Mouse (Mus musculus) forebrain, embryonic 16.5 days (tissue): ENCODE measurements around the gene Laptm4a. TPM values are rescaled to one million over a fixed set of nuclear protein-coding genes. Genes with fewer than 3 reads are reported as not detected.

ENCODE experiments used
- ATAC-seq: fragments of 200-750 bp; cut with Nextera tagmentation; 2 replicates; pipeline ENCODE4 v1.8.0; 2017; ENCODE audit warnings: mild to moderate bottlenecking, moderate library complexity
- H3K27ac ChIP-seq: fragments of 300-500 bp; sonication (generic); 2 replicates; pipeline ENCODE4 v1.5.1; 2014; ENCODE audit warnings: low read length, control low read depth
- H3K27me3 ChIP-seq: fragments of 300-500 bp; sonication (generic); replicated peaks from 2 replicates; pipeline ENCODE4 v1.6.1; 2014; ENCODE audit warnings: low read length; ENCODE audit not compliant: control insufficient read depth, insufficient read depth
- H3K36me3 ChIP-seq: fragments of 300-500 bp; sonication (generic); 2 replicates; pipeline ENCODE4 v1.6.1; 2014; ENCODE audit not compliant: control insufficient read depth, insufficient read depth
- H3K4me1 ChIP-seq: fragments of 300-500 bp; sonication (generic); replicated peaks from 2 replicates; pipeline ENCODE4 v1.6.1; 2014; ENCODE audit warnings: low read length; ENCODE audit not compliant: control insufficient read depth, insufficient read depth
- H3K4me2 ChIP-seq: fragments of 300-500 bp; sonication (generic); 2 replicates; pipeline ENCODE4 v1.6.1; 2014; ENCODE audit warnings: mild to moderate bottlenecking, low read length, control low read depth
- H3K4me3 ChIP-seq: fragments of 300-500 bp; sonication (generic); replicated peaks from 2 replicates; pipeline ENCODE4 v1.5.1; 2014; ENCODE audit warnings: mild to moderate bottlenecking, low read length, control low read depth
- H3K9ac ChIP-seq: fragments of 300-500 bp; sonication (generic); replicated peaks from 2 replicates; pipeline ENCODE4 v1.6.1; 2014; ENCODE audit warnings: low read depth, low read length, control low read depth
- H3K9me3 ChIP-seq: fragments of 300-500 bp; sonication (generic); 2 replicates; pipeline ENCODE4 v1.6.1; 2016; ENCODE audit warnings: low read length; ENCODE audit not compliant: control insufficient read depth
- WGBS: fragments of 180-500 bp; shearing (Covaris S2); extraction: QIAGEN DNeasy Blood & Tissue Kit; methylation state at CpG from one replicate; pipeline ENCODE4 v1.1.7; 2014; 5-methylcytosine and 5-hydroxymethylcytosine counted together
- polyA plus RNA-seq: library from polyadenylated mRNA; unstranded; fragments of >200 nt; fragmentation: Nextera tagmentation; extraction: Ambion mirVana; gene quantifications from 2 replicates; pipeline ENCODE4 v1.2.1, GENCODE M21; 2015

The Laptm4a gene
- polyA plus RNA-seq, 1 experiment from 2014 or later: 280 TPM

- WGBS: 11% methylated on average over 4 of the region's 4 CpGs
- Histone ChIP-seq H3K4me3 (no peak overlapping the region), H3K27me3 (no peaks in the 10 kb centered on the region), H3K4me2 (no peak overlapping the region), H3K9ac (no peak overlapping the region), H3K36me3 (no peaks in the 10 kb centered on the region), H3K27ac (no peak overlapping the region), H3K4me1 (0 out of 2 replicates have a peak, but pooled peaks cover 5% of the 10 kb centered on the region), H3K9me3 (no peaks in the 10 kb centered on the region)
- 0 out of 2 replicates have a peak, but pooled peaks have one; percentile 24 for ATAC-seq
Measured at GRCm38 (mm10) chr12:8885146-8885543, 36.3 kb upstream of the Laptm4a start.

- H3K27ac ChIP-seq: no peak overlapping the region
- H3K9me3 ChIP-seq: no peaks in the 10 kb centered on the region
- ATAC-seq: no peak
- H3K4me2 ChIP-seq: no peak overlapping the region
- no peaks in the 10 kb centered on the region for H3K36me3 ChIP-seq
- H3K9ac ChIP-seq: no peak overlapping the region
- no peak overlapping the region for H3K4me3 ChIP-seq
- 0 out of 2 replicates have a peak, but pooled peaks cover 5% of the 10 kb centered on the region for H3K4me1 ChIP-seq
- no peaks in the 10 kb centered on the region for H3K27me3 ChIP-seq
- WGBS: 81% methylated on average over 3 of the region's 3 CpGs
Measured at GRCm38 (mm10) chr12:8885950-8886349, 35.5 kb upstream of the Laptm4a start.

DNA sequence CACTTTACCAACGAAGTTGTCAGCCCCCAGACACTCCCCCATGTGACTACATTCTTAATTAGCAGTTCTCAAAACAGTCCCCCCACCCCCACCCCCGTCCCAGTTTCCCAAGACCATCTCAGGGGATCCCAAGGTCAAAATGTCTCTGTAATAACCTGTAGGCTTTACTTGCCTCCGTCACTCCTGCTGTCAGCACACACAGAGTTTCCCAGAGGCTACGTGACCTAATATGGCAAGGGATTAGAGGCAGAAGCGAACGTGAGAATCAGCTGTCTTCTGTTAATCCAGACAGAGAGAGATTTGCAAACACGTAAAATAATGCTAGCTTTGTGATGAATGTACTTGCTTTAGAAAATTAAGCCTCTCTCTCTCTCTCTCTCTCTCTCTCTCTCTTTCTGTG lies 33.0 kb upstream of the Laptm4a start:
- ATAC-seq: no peak
- Histone ChIP-seq H3K4me2 (no peak overlapping the region), H3K9ac (no peak overlapping the region), H3K27ac (no peak overlapping the region), H3K27me3 (no peaks in the 10 kb centered on the region), H3K4me3 (no peak overlapping the region), H3K4me1 (0 out of 2 replicates have a peak, but pooled peaks cover 5% of the 10 kb centered on the region), H3K36me3 (no peaks in the 10 kb centered on the region), H3K9me3 (no peaks in the 10 kb centered on the region)
- 52% methylated on average over 7 of the region's 7 CpGs for WGBS

DNA sequence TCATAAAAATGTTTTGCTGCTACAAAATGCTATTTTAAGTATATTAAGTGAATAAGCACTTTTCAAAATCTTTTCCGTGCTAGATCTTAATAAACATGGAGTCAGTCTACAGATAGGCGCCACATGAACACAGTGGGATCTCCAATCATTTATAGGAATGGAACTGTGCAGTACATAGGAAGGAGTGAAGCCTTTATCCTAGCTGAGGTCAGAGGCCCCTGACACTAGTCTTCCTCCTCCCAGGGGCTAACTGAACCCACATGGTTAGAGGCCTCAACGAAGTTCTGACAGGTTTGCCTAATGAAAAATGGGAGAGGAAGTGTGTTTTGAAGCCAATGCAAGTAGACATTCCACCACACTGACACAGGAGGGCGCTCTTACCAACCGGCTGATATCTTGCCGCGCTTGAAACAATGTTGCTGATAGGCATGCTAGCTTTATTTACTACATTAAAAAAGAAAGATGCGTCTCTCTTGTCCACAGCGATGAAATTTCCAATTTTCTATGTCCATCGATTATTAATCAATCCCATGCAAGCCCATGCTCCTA lies 32.3 kb upstream of the Laptm4a start:
- Histone ChIP-seq H3K9me3 (no peaks in the 10 kb centered on the region), H3K4me1 (0 out of 2 replicates have a peak, but pooled peaks cover 5% of the 10 kb centered on the region), H3K27ac (no peak overlapping the region), H3K36me3 (no peaks in the 10 kb centered on the region), H3K4me2 (no peak overlapping the region), H3K9ac (no peak overlapping the region), H3K27me3 (no peaks in the 10 kb centered on the region), H3K4me3 (no peak overlapping the region)
- ATAC-seq: no peak
- WGBS: 24% methylated on average over 10 of the region's 10 CpGs

DNA sequence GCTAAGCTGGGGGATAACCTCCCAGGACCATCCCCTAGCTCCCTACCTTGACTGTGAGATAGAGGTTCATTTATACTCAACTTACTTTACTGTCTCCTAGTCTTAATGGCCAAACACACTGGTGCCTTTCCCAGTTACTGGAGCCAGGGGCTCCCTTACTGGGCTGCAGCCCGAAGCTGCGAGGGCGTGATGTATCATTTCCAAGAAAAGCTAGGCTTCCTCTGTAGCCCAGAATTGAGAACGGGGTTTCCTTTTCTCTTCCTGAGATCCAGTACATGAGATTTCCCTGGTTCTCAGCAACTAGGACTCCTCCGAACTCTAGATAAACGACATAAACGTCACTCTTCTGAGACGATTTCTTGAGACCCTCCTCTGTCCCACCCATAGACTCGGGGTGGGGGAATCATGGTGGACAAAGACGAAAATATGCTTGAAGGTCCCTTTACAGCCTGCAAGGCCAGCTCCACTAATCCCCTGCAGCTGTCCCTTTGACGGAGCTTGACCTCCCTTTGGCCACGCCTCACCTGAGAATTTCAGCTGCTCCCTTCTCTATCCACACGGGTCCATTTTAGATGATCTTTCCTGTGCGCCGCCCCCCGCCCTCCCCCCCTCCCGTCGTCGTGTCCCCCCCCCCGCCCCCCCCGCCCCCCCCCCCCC lies 28.5 kb upstream of the Laptm4a start:
- Histone ChIP-seq H3K9ac (no peak overlapping the region), H3K9me3 (no peaks in the 10 kb centered on the region), H3K4me3 (no peak overlapping the region), H3K4me1 (no peaks in the 10 kb centered on the region), H3K27ac (no peak overlapping the region), H3K4me2 (no peak overlapping the region), H3K27me3 (no peaks in the 10 kb centered on the region), H3K36me3 (no peaks in the 10 kb centered on the region)
- 44% methylated on average over 13 of the region's 21 CpGs for WGBS
- no peak for ATAC-seq

- no peak overlapping the region for H3K9ac ChIP-seq
- WGBS: 76% methylated on average over 7 of the region's 7 CpGs
- no peak overlapping the region for H3K4me2 ChIP-seq
- H3K4me3 ChIP-seq: no peak overlapping the region
- ATAC-seq: no peak
- no peak overlapping the region for H3K27ac ChIP-seq
- no peaks in the 10 kb centered on the region for H3K27me3 ChIP-seq
- H3K9me3 ChIP-seq: no peaks in the 10 kb centered on the region
- no peaks in the 10 kb centered on the region for H3K36me3 ChIP-seq
- peaks cover 13% of the 10 kb centered on the region for H3K4me1 ChIP-seq
Measured at GRCm38 (mm10) chr12:8897140-8897539, 24.3 kb upstream of the Laptm4a start.

DNA sequence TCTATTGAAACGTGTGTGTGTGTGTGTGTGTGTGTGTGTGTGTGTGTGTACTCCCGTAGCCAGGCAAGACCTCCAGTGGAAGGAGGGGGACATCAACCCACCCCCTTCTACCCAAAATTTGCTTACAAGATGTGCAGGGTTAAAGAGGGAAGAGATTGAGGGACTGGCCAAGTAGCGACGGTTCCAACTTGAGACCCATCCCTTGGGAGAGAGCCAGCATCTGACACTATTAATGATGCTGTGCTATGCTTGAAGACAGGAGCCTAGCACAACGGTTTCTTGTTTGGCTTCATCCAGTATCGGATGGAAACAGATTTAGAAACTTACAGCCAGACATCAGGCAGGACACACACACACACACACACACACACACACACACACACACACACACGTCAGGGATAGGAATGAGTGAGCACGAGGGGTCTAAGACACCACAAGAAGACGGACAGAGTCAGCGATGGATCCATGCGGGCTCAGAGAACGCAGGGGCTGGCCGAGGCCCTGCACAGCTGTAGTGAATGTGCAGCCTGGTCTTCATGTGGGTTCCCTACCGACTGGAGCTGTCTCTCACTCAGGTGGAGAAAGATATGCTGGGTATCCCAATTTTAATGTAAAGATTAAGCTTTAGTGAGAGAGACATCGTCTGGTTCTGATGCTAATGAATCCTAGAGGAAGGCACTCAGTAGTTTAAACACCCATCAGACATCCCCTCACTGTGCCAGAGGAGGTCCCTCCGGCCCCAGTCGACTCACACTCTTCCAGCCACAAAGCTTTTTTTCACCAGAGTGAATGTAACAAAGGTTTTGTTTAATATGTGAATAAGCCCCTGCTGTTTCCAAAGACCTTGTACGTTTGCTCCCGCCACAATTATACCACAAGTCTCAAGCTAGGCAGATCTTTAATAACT lies 22.3 kb upstream of the Laptm4a start:
- Histone ChIP-seq H3K36me3 (no peaks in the 10 kb centered on the region), H3K4me3 (no peak overlapping the region), H3K4me2 (no peak overlapping the region), H3K9ac (no peak overlapping the region; the same call in 1 of the 2 replicates), H3K27me3 (no peaks in the 10 kb centered on the region), H3K9me3 (no peaks in the 10 kb centered on the region), H3K4me1 (peaks cover 13% of the 10 kb centered on the region), H3K27ac (0 out of 2 replicates have a peak overlapping the region, but pooled peaks have one; percentile 14)
- peak; percentile 76 for ATAC-seq
- WGBS: 40% methylated on average over 19 of the region's 19 CpGs

DNA sequence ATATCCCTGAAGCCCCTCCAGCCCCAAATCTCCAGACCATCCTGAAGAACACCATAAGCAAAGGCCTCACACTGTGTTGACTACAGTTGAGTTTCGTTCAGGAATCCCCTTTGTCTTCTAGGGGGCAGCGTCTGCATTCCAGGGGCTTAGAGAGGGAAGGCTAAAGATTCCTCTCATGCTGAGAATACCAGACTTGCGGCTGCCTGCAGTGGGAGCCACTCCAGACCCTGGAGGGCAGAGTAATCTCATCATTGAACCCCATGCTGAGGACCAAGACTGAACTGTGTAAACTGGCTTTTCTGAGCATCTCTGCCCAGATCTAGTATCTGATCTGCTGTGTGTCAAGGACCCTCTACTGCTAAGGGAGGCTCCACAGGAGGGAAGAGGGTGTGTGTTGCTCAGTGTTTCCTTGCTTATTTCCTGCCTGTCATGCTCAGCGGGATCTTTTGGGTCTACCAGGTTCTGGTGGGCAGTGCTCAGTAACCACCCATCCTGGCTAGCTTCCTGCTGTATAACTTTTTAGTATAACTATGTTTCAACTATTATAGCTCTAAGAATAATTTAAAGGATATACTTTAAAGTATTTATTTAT lies 21.3 kb upstream of the Laptm4a start:
- Histone ChIP-seq H3K4me3 (no peak overlapping the region), H3K27ac (peak overlapping the region; percentile 29; the same call in 1 of the 2 replicates), H3K9ac (no peak overlapping the region), H3K4me2 (no peak overlapping the region), H3K9me3 (no peaks in the 10 kb centered on the region), H3K36me3 (no peaks in the 10 kb centered on the region), H3K4me1 (peaks cover 13% of the 10 kb centered on the region), H3K27me3 (no peaks in the 10 kb centered on the region)
- WGBS: 12% methylated on average over 4 of the region's 4 CpGs
- no peak for ATAC-seq
